Mouse (Mus musculus): Measurements from ENCODE around the gene Skil.

Gene Skil

DNA sequence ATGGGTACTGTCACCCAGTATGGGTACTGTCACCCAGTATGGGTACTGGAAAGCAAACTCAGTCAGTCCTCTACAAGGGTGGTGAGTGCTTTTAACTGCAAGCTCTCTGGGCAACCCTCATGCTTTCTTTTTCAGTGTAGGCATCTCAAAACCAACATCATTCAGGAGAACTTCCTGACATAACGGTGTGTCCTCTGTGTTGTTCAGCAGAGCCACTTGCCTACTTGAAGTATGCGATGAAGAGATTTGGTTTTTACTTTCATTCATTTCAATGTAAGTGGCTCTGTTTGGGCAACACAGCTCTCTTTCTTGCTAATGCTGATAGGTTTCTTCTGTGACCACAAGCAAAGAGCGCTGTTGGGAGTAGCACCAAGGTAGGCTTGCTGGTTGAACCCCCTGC, 9.9 kb upstream of the Skil start:
- no peak for DNase-seq

DNA sequence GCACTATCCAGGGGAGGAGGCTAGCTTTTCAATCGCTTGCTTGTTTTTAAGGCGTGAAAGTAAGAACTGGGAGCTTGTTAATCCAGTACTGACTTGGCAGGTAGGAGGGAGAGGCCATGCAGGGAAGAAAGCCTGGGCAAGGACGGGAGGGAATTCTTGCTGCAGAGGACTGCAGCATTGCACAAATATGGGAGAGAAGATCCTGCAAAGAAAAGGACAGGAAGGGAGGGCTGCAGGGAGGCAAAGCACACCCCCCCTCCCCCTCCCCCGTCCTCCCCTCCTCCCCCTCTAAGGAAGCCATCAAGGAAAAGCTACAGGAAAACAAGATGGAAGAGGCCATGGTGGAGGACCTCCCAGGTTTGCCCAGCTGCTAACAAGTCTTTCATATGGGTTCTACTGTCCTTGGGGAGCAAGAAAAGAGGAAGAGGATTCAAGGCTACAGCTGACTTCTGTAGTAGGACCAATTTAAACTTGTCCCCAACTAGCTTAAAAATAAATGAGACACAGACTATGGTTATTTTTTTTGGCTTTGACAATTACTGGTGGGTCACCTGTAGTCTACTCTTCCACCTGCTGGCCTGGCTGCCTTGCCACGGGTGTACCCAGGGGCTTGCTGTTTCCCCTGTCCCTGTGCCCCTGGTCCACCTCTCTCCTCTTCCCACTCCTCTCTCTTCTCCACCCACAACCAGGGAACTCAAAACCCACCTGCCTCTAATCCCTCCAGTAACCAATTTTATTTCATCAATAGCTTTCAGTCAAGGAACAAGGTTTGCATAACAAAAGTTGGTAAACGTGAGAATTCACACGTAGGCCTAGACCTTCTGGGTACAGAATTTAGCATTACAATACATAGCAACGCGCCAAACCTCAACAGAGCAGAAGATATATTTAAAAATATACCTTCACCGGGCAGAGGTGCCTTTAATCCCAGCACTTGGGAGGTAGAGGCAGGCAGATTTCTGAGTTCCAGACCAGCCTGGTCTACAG, 5.8 kb upstream of the Skil start:
- no peak for DNase-seq

DNA sequence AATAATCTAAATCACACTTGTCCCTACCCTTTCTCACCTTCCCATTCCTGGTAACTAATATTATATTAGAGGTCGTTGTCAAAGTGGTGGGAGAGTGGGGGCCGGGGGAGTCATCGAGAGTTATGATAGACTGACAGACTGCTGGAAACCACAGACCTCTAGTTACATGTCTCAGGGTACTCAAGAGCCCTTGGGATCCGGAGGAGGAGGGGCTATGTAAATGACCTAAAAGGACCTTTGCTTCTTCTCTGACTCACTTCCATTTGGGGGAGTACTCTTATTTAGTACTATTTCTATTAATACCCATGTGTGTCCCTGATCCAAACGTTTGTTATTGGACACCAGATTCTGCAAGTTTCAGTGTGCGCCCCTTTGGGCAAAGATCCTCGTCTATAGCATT, 4.9 kb upstream of the Skil start:
- DNase-seq, result no peak

DNA sequence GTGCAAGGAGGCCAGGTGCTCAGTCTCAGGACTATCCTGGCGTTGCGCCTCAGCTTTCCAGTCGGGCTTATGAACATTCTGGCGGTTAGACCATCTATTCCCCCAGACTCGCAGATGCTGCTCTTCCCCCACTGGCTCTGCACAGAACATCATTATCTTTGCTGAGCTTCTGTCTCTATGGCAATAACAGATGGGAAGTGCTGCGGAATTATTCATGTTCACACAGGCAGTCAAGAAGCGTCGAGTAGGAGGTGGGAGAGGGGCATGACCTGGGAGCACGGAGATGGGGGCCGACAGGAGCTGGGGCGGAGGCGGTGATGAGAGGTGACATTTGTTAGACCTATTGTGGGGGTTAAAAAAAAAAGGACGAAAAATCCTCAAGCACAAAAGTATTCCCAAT, 1.7 kb upstream of the Skil start:
- DNase-seq, result peak; percentile 61

DNA sequence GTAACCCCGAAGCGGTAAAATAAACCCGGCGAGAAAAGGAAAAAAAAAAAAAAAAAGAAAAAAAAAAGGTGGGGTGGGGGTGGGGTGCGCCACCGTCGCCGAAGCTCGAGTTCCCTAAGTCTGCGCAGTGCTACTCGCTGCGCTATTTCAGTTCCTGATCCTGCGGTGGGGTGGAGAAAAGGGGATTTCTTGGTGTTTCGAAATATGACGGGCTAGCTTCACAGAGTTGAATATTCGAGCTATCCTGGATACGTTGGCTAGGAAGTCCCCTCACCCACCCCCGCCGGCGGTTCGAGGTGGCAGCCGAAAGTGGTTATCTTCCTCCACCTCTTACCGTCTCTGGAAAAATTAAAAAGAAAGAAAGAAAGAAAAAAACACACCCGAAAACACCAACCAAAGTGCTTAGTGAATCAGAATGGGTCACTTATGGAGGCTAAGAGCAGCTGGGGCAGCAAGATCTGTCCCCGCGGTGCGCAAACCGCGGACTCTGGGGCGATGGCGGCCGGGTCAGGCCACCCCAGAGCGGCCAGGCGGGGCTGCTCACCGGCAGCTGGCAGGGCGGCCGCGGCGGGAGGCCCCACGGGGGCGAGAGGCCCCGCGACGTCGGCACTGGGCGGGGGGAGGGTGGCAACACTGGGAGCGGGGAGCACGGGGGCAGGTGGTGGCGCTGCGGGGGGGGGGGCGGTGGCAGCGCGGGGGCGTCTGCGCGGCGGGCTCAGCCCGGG, 1.1 kb upstream of the Skil start:
- peak; percentile 80 for DNase-seq

DNA sequence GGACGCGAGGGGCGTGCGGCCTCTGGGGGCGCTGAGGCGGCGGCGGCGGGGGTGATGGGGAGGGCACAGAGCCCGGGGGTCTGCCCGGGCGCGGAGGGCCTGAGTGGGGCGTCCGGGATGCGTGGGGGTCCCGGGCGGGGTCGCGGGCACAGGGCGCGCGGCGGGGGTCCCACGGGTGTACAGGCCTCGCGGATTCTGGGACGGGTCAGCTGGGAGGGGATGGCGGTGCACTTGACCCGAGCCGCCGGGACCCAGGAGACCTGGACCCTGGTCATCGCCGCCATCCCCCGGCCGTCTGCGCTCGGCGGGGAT, 277 bp downstream of the Skil start:
- no peak for DNase-seq

DNA sequence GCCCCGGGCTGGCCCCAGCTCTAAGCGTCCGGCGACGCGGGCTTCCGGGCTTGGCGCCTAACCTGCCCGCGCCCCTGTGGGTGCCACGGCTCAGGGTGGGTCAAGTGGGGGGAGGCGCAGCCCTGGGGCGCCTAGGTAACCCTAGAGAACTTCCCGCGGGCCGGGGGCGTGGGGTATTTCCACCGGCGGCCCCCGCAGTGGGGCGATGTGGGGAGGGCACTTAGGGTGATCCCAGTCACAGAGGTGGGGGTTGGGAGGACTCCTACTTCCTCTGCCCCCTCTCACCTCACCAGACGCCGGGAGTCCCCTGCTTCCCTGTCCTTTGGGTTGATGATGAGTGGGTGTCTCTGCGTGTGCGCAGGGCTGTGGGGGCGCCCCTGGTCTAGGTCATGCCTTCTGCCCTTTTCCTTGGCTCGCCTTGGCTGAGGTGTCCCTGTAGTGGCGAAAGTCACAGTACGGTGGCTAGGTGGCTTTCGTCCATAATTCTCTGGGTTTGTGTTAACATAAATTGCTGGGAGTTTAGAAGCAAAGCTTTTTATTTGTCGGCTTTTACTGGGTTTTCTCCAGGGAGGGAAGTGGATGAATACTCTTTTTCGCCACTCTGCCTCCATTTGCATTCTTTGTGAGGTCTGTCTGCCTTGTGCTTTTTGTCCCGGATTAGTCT, 765 bp downstream of the Skil start:
- DNase-seq, result peak; percentile 73

DNA sequence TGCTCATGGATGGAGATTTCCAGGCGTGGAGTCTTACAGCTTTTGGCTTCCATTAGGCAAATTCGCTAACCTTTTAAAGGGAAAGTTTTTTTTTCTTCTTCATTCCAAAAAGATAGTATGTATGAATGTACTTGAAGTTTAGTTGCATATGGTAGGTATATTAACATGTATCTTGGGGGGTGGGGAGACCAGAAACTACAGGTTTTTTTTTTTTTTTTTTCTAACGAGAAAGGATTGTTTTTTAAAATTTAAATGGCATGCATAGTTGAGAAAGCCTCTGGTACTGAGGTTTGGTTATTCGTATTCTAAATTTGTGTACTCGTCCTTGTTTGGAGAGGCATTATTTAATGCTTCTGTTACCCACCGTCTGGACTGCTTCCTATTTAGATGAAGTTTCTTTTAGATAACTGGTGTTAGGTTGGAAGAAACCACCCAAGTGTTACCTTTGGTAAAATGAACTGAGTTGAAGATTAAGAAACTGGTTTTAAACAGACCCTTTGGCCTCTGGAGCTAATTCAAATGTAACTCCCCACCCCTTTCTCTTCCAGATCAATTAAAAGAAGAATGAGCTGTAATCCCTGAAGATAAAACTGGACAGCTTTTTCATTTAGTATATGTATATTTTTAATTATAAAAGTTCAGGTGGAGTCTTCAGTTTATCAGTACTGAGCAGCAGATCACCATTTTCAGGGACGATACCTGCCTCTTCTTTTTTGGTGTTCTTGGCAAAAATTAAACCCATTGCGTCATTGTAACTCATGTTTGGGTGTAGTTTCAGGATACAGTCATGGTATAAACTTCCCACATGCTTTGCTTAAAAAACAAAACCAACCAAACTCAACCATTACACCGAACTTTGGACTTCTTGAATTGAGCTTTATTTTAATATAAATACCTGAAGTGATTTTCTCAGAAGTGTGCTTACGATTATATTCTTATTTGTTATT, 1.6 kb downstream of the Skil start:
- DNase-seq, result no peak

DNA sequence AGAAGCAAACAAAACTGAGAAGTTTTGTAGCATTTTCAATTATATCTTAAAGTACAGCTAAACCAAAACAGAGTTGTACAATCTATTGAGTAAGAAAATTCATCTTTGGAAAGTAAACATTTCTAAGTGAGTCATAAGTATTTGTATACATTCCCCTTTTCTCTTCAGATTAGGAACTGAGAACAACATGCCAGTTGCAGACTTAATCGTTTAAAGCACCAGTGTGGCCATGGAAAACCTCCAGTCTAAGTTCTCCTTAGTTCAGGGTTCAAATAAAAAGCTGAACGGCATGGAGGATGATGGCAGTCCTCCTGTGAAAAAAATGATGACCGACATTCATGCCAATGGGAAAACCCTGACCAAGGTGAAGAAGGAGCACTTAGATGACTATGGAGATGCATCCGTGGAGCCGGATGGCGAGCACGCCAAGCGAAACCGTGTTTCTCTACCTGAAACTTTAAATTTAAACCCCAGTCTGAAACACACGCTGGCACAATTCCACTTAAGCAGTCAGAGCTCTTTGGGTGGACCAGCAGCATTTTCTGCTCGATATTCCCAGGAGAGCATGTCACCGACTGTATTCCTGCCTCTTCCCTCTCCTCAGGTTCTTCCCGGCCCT, 2.4 kb downstream of the Skil start:
- no peak for DNase-seq

DNA sequence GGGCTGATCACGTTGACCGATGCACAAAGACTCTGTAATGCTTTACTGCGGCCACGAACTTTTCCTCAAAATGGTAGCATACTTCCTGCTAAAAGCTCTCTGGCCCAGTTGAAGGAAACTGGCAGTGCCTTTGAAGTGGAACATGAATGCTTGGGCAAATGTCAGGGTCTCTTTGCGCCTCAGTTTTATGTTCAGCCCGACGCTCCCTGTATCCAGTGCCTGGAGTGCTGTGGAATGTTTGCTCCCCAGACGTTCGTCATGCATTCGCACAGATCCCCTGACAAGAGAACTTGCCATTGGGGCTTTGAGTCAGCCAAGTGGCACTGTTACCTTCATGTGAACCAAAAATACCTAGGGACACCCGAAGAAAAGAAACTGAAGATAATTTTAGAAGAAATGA, 3.1 kb downstream of the Skil start:
- no peak for DNase-seq

DNA sequence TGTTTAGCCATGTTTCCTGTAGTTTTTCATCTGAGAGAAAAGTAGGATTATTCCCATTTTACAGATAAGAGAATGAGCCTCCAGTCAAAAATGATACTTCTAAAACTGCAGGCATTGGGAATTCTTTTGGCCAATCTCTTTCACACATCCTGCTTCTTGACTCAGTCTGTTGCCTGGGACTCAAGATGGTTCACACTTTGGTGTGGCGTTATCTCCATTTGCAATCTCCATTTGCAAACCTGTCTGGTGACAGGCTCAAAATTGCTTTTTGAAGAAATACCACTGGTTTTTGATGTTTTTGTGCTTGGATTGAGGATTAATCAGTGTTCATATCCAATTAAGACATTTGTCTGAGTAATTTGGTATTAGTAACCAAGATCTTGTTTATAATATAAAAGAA, 3.7 kb downstream of the Skil start:
- DNase-seq, result no peak

DNA sequence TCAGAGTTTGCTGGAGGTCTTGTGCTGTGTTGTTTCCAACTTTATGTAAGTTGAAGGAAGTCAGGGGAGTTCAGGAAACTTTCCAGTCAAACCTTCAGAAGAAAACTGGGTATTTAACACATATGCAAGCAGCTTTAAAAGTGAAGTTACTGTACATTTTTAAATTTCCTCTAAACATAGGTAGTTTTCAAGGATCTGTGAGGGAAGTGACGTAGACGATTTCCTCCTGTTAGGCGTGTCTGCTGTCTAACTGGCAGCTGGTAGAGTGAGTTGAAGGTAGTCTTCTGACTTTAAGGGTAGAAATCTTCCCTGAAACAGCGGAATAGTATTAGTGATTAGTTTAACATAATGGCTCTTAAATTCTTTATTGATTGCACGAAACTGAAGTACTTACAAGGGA, 5.2 kb downstream of the Skil start:
- no peak for DNase-seq

DNA sequence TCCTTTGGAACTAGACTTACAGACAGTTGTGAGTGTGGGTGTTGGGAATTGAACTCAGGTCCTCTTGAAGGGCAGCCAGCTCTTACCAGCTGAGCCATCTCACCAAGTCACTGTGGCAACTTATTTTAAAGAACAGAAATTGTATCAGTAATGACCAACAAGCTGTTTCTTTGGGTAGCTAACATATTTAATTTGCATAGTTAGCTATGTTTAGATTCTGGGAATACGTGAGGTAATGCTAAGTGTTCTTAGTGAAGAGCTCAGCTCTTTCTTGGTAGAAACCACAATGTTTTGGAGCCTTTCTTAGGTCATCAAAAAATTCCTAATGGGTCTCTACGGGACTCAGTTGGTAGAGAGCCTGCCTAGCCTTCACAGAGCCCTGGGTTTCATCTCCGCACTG, 5.9 kb downstream of the Skil start:
- no peak for DNase-seq

DNA sequence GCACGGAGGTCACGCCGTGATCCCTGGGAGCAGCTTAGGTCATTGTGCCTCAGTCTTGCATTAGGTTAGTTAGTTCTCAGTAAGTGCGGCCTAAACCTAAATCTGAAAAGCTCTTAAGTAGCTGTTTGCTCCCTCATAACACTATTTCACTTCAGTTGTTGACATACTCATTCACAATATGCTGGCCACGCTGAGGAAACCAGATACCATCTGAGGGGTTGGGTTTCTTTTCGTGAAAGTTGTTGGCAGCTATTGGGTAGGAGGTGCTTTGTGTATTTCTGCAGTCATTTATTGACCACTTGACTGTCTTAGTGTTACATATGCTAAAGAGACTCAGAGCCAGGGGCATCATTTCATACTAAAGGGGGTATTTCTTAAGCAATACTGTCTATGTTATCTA, 10.1 kb downstream of the Skil start:
- DNase-seq, result no peak

DNA sequence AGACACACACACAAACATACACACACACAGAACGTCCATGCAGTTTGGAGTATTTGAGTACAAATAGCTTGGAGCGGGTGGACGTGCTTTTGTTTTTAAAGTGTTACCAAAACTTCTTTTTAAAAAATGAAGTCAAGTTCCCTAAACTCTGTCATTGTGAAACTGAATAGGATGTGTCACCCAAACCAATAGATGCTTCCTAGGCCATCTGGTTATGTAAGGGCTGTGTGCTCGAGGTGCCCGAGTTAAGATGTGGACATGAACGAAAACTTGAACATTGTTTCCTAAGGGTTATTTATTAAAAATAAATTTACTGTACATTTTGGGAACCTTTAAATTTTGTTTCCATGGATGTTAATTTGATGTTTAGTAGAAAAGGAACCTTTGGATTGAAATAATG, 11.7 kb downstream of the Skil start:
- no peak for DNase-seq

DNA sequence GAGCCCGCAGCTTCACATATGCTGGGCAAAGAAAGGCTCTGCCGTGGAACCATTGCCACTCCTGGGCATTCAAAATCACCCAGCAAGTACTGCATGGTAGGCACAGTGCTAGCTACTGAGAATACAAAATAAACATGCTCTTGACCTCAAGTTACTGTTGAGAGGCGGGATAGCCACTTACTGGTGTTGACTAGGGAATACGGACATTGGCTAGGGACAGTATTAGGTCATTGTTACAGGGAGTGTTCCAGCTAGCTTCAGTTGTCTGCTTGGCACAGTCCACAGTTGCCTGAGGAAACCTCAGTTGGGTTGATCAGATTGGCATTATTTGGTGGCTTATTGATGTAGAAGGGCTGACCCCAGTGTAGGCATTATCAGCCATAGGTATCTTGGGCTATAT, 12.8 kb downstream of the Skil start:
- no peak for DNase-seq

DNA sequence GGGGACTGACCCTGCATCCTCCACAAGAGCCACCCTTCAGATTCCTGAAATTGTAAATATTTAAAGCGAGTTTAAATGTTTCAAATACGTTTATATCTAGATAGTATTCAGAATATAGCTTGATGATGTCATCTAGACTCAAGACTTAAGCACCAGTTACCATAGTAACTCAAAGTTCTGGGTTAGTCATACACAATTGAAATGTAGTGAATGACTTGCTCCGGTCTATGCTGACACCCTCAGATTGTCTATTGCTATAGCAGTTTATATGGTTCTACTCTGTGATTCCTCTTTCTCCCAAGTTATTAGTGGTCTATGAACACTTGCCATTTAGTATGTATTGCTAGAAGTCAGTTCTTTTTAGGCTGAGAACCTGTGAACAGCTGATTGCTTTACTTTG, 14.2 kb downstream of the Skil start:
- no peak for DNase-seq

DNA sequence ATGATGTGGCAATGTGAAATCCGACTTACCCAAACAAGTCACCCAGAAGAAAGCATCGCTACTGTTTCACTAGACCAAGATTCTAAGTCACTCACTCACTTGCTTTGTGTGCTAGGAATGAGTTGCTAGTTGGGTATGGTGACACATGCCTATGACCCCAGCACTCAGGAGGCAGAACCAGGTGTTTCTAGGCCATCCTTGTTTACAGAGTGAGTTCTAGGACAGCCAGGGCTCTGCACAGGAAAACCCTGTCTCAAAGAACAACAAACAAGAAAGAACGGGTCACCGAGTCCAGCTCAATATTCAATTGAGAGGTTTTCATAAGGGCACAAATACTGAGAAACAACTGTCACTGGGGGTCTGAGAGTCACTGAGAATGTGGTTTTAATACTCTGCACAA, 28.2 kb downstream of the Skil start:
- no peak for DNase-seq

DNA sequence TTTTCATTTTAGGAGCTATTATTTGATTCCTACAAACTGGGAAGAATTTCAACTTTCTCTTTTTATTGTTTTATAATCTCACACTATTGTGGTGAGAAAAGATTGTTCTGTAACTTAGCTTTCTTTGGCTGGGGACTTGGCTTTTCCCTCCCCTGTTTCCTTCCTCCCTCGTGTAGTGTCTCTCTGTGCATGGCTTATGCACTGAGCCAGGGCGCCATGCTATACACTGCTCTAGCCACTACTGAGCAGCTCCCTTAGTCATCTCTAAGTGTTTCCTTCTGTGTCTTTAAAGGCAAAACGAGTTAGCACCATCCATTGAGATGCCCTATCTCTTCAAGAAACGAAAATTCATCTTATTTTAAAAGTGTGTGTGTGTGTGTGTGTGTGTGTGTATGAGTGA, 31.4 kb downstream of the Skil start:
- DNase-seq, result no peak

DNA sequence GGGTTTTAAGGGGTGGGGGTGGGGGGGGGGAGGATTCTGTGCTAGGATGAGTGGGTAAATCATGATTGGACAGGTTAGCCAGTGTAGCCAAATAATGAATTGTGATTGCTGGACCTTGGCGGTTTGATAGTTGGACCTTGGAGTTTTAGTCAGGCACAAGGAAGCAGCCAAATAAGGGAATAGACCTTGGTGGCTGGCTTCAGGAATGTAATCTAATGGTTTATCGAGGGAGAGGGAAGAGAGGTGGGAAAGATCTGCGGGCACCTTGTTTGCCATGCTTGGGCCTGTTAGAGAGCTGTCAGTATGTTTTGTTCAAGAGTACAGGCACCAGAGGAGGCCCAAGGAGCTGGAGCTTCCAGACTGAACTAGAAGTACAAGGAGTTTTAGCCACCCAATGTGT, 32.0 kb downstream of the Skil start:
- DNase-seq, result no peak

DNA sequence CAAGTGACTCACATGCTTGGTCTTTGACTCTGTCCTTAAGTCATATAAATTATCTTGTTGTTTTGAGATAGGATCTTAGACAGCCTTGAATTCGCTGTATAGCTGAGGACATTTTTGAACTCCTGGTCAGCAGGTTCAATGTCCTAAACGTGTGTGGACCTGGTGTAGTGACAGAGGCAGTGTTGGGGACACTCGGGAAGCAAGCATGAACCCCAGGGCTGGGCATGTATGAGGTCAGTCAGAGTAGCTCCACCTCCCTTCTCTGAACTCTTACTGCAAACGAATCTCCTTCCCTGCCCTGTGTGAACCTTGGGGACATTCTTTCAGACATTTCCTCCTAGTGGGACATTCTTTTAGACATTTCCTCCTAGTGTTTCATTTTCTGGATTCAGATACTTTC, 34.9 kb downstream of the Skil start:
- DNase-seq, result no peak

DNA sequence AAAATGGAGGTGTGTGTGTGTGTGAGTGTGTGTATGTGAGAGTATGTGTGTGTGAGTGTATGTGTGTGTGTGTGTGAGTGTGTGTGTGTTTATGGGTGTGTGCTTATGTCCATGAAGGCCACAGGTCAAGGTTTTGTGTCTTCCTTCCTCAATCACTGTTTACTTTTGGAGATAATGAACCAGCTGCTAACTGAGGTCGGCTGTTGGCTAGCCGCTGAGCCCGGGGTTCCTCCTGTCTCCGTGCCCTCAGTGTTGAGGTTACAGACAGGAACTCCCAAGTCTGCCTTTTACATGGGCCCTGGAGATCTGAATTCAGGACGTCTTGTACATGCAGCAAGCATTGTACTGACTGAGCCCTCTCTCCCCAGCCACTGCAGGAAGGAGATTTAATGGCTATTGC, 38.8 kb downstream of the Skil start:
- DNase-seq, result no peak
